Mouse (Mus musculus): ENCODE results near the gene Aarsd1. TPM values are rescaled to one million over a fixed set of nuclear protein-coding genes. Genes with fewer than 3 reads are reported as not detected.
A peak's percentile ranks its signal among the peaks of the same experiment; 100 is the strongest.
"Not testable (repeated sequence)": the region's sequence is repeated elsewhere in the genome, so short reads cannot be mapped to it uniquely, and the experiment has no call there.

Aarsd1 gene
- polyA plus RNA-seq, 1 experiment from 2014 or later, result 85.2 TPM

DNA sequence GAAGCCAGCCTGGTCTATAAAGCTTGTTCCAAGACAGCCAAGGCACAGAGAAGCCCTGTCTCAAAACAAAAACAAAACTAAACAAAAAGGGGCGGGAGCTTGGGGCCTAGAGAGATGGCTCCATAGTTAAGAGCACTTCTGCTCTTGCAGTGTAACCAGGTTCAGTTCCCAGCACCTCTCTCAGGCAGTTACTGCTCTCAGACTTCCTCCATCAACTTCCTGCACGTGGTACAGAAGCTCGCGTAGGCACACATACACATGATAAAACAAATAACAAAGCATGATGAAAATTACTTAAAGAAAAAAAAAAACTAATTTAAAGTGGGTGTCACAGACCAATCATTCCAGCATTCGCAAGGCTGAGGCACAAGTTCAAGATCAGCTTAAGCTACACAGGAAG lies 2.7 kb upstream of the Aarsd1 start:
- H3K4me2 ChIP-seq (replicated peaks; ENCODE audit: low read depth, low read length), result no peak overlapping the region
- H3K36me3 ChIP-seq (ENCODE audit: control insufficient read depth, insufficient read depth, low read length), result no peaks in the 10 kb centered on the region
- H3K4me3 ChIP-seq (ENCODE audit: low read length), result no peak overlapping the region
- H3K27ac ChIP-seq (ENCODE audit: low read depth, low read length), result no peak overlapping the region
- H3K4me1 ChIP-seq (ENCODE audit: control insufficient read depth, insufficient read depth, low read length), result peaks cover 12% of the 10 kb centered on the region
- no peak overlapping the region for H3K9ac ChIP-seq (ENCODE audit: low read depth, low read length)
- ATAC-seq (ENCODE audit: low FRiP score, low TSS enrichment), result no peak
- no peaks in the 10 kb centered on the region for H3K27me3 ChIP-seq (ENCODE audit: control insufficient read depth, insufficient read depth, low read length)
- WGBS, result 91% methylated on average over 5 of the region's 5 CpGs
- H3K9me3 ChIP-seq (ENCODE audit: control insufficient read depth, low read length), result no peaks in the 10 kb centered on the region

DNA sequence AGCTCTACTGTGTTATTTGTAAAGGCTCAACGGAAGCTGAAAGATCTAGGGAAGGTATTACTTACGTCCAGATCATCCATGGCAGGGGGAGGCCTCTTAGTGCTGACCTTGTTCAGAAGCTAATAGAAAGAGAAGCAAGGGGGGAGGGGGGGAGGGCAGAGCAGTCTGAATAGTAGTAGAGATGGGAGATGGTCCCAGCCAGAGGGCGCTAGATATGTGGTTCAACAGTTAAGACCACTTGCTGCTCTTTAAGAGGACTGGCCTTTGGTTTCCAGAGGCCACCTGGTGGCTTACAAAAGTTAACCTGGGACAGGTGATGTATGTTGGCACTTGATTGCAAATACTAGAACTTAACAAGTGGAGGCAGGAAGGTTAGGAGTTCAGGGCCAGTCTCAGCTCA lies 2.2 kb upstream of the Aarsd1 start:
- H3K4me1 ChIP-seq (ENCODE audit: control insufficient read depth, insufficient read depth, low read length), result peaks cover 12% of the 10 kb centered on the region
- ATAC-seq (ENCODE audit: low FRiP score, low TSS enrichment), result no peak
- no peak overlapping the region for H3K9ac ChIP-seq (ENCODE audit: low read depth, low read length)
- no peak overlapping the region for H3K4me3 ChIP-seq (ENCODE audit: low read length)
- H3K36me3 ChIP-seq (ENCODE audit: control insufficient read depth, insufficient read depth, low read length), result no peaks in the 10 kb centered on the region
- no peak overlapping the region for H3K27ac ChIP-seq (ENCODE audit: low read depth, low read length)
- no peaks in the 10 kb centered on the region for H3K9me3 ChIP-seq (ENCODE audit: control insufficient read depth, low read length)
- no peak overlapping the region for H3K4me2 ChIP-seq (replicated peaks; ENCODE audit: low read depth, low read length)
- 34% methylated on average over 3 of the region's 3 CpGs for WGBS
- no peaks in the 10 kb centered on the region for H3K27me3 ChIP-seq (ENCODE audit: control insufficient read depth, insufficient read depth, low read length)

DNA sequence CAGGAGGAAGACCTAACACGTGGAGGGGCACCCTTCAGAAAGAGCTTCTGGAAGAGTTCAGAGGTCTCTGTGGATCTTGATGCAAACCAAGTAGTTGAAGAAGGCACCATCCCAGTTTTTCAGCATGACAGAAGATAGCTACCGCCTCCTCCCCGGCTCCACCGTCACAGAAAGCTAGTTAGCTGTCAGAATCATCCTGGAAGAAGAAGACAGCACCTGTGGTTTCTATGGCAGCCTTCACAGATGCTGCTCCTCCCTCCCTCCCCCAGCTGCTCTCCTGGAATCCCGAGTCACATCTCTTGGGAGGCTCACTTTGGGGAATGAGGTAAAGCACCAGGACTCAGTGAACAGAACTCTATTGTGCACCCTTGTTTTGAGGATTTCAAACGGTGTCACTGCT lies 1.6 kb upstream of the Aarsd1 start:
- H3K27ac ChIP-seq (ENCODE audit: low read depth, low read length), result no peak overlapping the region
- no peak for ATAC-seq (ENCODE audit: low FRiP score, low TSS enrichment)
- H3K9ac ChIP-seq (ENCODE audit: low read depth, low read length), result no peak overlapping the region
- H3K4me3 ChIP-seq (ENCODE audit: low read length), result no peak overlapping the region
- H3K4me1 ChIP-seq (ENCODE audit: control insufficient read depth, insufficient read depth, low read length), result peaks cover 10% of the 10 kb centered on the region
- H3K36me3 ChIP-seq (ENCODE audit: control insufficient read depth, insufficient read depth, low read length), result peaks cover 2% of the 10 kb centered on the region; the same call in 1 of the 2 replicates
- no peaks in the 10 kb centered on the region for H3K9me3 ChIP-seq (ENCODE audit: control insufficient read depth, low read length)
- H3K4me2 ChIP-seq (replicated peaks; ENCODE audit: low read depth, low read length), result no peak overlapping the region
- no peaks in the 10 kb centered on the region for H3K27me3 ChIP-seq (ENCODE audit: control insufficient read depth, insufficient read depth, low read length)
- WGBS, result 63% methylated on average over 6 of the region's 6 CpGs

DNA sequence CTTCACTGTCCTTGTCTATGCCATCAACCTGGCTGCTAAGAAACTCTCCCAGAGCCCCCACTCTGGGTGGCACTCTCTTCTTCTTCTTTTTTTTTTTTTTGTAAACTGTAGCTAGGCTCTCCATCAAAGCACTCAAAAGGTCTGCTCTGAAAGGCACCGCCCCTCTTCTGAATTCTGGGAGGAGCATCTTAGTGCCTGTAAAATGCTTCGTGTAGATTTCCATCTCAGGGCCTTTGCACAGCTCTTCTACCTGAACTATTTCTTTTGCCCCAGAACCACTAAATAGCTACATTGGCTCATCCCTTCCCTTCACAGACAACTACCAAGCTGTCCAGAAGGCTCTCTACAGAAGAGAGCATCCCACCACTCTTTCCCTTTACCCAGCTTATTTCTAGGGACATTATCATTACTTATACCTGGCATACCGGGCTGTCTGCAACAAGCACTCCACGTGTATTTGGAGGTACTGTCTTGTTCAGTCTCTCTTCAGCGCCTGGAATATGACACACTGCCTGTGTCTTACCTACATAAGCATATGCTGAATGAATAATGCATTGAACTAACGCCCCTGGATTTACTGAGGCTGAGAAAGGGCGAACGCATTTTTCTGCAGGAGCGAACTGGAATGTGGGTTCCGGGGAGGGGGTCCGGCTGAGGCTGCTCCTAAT lies 848 bp downstream of the Aarsd1 start:
- Histone ChIP-seq H3K4me3 (ENCODE audit: low read length) (peak overlapping the region; percentile 94), H3K36me3 (ENCODE audit: control insufficient read depth, insufficient read depth, low read length) (peaks cover 23% of the 10 kb centered on the region), H3K9me3 (ENCODE audit: control insufficient read depth, low read length) (no peaks in the 10 kb centered on the region), H3K27me3 (ENCODE audit: control insufficient read depth, insufficient read depth, low read length) (no peaks in the 10 kb centered on the region), H3K4me1 (ENCODE audit: control insufficient read depth, insufficient read depth, low read length) (peaks cover 8% of the 10 kb centered on the region), H3K9ac (ENCODE audit: low read depth, low read length) (peak overlapping the region; percentile 82), H3K4me2 (replicated peaks; ENCODE audit: low read depth, low read length) (peak overlapping the region; percentile 85), H3K27ac (ENCODE audit: low read depth, low read length) (peak overlapping the region; percentile 13; the same call in 1 of the 2 replicates)
- 3% methylated on average over 11 of the region's 11 CpGs for WGBS
- peak; percentile 41; the same call in 1 of the 2 replicates for ATAC-seq (ENCODE audit: low FRiP score, low TSS enrichment)

DNA sequence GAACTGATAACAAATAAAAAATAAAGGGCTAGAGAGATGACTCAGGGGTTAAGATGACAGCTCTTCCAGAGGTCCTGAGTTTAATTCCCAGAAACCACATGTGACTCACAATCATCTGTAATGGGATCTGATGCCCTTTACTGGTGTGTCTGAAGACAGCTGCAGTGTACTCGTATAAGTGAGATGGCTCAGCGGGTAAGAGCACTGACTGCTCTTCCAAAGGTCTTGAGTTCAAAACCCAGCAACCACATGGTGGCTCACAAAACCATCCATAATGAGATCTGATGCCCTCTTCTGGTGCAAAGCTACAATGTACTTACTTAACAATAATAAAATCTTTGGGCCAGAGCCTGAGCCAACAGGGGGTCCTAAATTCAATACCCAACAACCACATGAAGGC lies 2.1 kb downstream of the Aarsd1 start:
- Histone ChIP-seq H3K9ac (ENCODE audit: low read depth, low read length) (no peak overlapping the region), H3K27me3 (ENCODE audit: control insufficient read depth, insufficient read depth, low read length) (no peaks in the 10 kb centered on the region), H3K4me3 (ENCODE audit: low read length) (no peak overlapping the region), H3K27ac (ENCODE audit: low read depth, low read length) (no peak overlapping the region), H3K36me3 (ENCODE audit: control insufficient read depth, insufficient read depth, low read length) (peaks cover 36% of the 10 kb centered on the region), H3K4me1 (ENCODE audit: control insufficient read depth, insufficient read depth, low read length) (peaks cover 8% of the 10 kb centered on the region), H3K4me2 (replicated peaks; ENCODE audit: low read depth, low read length) (no peak overlapping the region), H3K9me3 (ENCODE audit: control insufficient read depth, low read length) (no peaks in the 10 kb centered on the region)
- WGBS, result 79% methylated on average over 2 of the region's 2 CpGs
- no peak for ATAC-seq (ENCODE audit: low FRiP score, low TSS enrichment)

DNA sequence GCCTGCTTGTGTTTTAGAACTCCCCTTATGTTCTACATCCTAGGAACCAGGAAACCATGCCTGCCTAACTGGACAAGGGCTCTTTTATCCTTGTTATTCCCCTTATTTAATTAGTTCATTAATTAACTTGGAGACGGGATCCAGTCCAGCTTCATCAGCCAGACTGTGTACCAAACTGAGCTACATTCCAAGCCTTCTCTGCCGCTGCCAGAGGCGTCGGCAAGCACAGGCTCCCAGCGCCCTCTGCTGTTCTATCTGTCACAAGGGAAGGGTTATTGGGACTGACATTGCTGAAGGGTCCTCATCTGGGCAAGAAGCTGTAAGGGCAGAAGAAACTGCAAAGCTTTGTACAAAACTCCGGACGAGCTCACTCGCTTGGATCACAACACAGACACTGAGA lies 22.3 kb downstream of the Aarsd1 start:
- peak; percentile 83 for ATAC-seq (ENCODE audit: low FRiP score, low TSS enrichment)
- 4% methylated on average over 8 of the region's 8 CpGs for WGBS
- no peaks in the 10 kb centered on the region for H3K27me3 ChIP-seq (ENCODE audit: control insufficient read depth, insufficient read depth, low read length)
- H3K9me3 ChIP-seq (ENCODE audit: control insufficient read depth, low read length), result no peaks in the 10 kb centered on the region
- no peak overlapping the region for H3K27ac ChIP-seq (ENCODE audit: low read depth, low read length)
- H3K4me1 ChIP-seq (ENCODE audit: control insufficient read depth, insufficient read depth, low read length), result no peaks in the 10 kb centered on the region
- H3K9ac ChIP-seq (ENCODE audit: low read depth, low read length), result no peak overlapping the region
- no peak overlapping the region for H3K4me3 ChIP-seq (ENCODE audit: low read length)
- H3K36me3 ChIP-seq (ENCODE audit: control insufficient read depth, insufficient read depth, low read length), result no peaks in the 10 kb centered on the region
- no peak overlapping the region for H3K4me2 ChIP-seq (replicated peaks; ENCODE audit: low read depth, low read length)

DNA sequence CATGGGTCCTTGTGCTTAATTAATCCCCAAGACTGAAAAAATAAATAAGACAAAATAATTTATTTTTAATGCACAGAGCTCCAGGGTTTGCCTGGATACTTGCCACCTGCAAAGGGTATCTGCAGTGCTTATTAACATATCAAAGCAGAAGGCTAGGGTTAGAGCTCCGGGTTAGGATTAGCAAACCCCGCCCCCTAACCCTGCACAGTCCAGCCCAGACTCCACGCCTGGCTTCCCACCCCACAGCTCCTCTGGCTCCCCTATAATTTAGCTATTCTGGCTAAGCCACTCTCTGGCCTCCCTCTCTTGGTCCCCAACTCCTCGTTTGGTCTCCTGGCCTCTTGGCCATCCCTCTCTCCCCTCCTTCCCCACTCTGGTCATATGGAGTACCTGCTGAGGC lies 35.6 kb downstream of the Aarsd1 start:
- H3K9ac ChIP-seq (ENCODE audit: low read depth, low read length), result no peak overlapping the region; the same call in 1 of the 2 replicates
- WGBS, result 18% methylated on average over 4 of the region's 4 CpGs
- no peaks in the 10 kb centered on the region for H3K27me3 ChIP-seq (ENCODE audit: control insufficient read depth, insufficient read depth, low read length)
- no peaks in the 10 kb centered on the region for H3K9me3 ChIP-seq (ENCODE audit: control insufficient read depth, low read length)
- H3K36me3 ChIP-seq (ENCODE audit: control insufficient read depth, insufficient read depth, low read length), result no peaks in the 10 kb centered on the region
- ATAC-seq (ENCODE audit: low FRiP score, low TSS enrichment), result no peak
- 0 out of 2 replicates have a peak, but pooled peaks cover 3% of the 10 kb centered on the region for H3K4me1 ChIP-seq (ENCODE audit: control insufficient read depth, insufficient read depth, low read length)
- no peak overlapping the region for H3K4me2 ChIP-seq (replicated peaks; ENCODE audit: low read depth, low read length)
- H3K27ac ChIP-seq (ENCODE audit: low read depth, low read length), result no peak overlapping the region
- H3K4me3 ChIP-seq (ENCODE audit: low read length), result no peak overlapping the region

DNA sequence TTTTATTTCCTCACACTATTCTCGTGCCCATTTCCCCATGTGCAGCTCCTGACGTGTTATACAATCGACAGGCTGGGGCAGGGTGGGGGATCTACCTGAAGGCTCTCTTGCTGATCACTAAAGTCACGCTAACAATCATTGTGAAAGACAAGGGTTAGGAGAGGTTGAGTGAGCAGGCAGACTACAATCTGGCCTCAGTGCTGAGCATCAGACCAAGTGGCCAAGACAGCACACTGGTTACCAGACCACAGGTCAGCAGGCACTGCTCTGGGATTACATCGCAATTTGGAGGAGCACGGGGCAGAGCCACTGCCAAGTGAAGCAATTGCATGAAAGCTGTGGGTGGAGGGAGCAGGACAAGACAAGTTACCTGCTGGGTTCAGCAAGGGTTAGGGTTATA lies 38.5 kb downstream of the Aarsd1 start:
- no peak overlapping the region for H3K4me2 ChIP-seq (replicated peaks; ENCODE audit: low read depth, low read length)
- 82% methylated on average over 6 of the region's 6 CpGs for WGBS
- H3K27ac ChIP-seq (ENCODE audit: low read depth, low read length), result no peak overlapping the region
- ATAC-seq (ENCODE audit: low FRiP score, low TSS enrichment), result no peak
- no peaks in the 10 kb centered on the region for H3K27me3 ChIP-seq (ENCODE audit: control insufficient read depth, insufficient read depth, low read length)
- no peak overlapping the region for H3K4me3 ChIP-seq (ENCODE audit: low read length)
- no peaks in the 10 kb centered on the region for H3K36me3 ChIP-seq (ENCODE audit: control insufficient read depth, insufficient read depth, low read length)
- H3K9ac ChIP-seq (ENCODE audit: low read depth, low read length), result no peak overlapping the region
- 0 out of 2 replicates have a peak, but pooled peaks cover 3% of the 10 kb centered on the region for H3K4me1 ChIP-seq (ENCODE audit: control insufficient read depth, insufficient read depth, low read length)
- H3K9me3 ChIP-seq (ENCODE audit: control insufficient read depth, low read length), result no peaks in the 10 kb centered on the region

DNA sequence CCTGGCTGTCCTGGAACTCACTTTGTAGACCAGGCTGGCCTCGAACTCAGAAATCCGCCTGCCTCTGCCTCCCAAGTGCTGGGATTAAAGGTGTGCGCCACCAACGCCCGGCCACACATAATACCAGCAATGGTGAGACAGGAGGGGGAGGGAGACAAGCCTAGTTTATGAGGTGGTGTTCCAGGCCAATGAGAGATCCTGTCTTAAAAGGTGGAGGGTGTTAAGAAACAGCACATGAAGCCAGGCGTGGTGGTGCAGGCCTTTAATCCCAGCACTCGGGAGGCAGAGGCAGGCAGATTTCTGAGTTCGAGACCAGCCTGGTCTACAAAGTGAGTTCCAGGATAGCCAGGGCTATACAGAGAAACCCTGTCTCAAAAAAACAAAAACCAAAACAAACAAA lies 39.2 kb downstream of the Aarsd1 start:
- not testable (repeated sequence) for H3K27me3 ChIP-seq (ENCODE audit: control insufficient read depth, insufficient read depth, low read length); H3K36me3 ChIP-seq (ENCODE audit: control insufficient read depth, insufficient read depth, low read length); H3K27ac ChIP-seq (ENCODE audit: low read depth, low read length); H3K9ac ChIP-seq (ENCODE audit: low read depth, low read length); H3K4me2 ChIP-seq (replicated peaks; ENCODE audit: low read depth, low read length); H3K9me3 ChIP-seq (ENCODE audit: control insufficient read depth, low read length); H3K4me3 ChIP-seq (ENCODE audit: low read length); ATAC-seq (ENCODE audit: low FRiP score, low TSS enrichment); H3K4me1 ChIP-seq (ENCODE audit: control insufficient read depth, insufficient read depth, low read length)
- 91% methylated on average over 8 of the region's 8 CpGs for WGBS

All from kidney, embryonic 14.5 days (tissue).